Mouse (Mus musculus): ENCODE results near the gene Arhgap20. TPM values are rescaled to one million over a fixed set of nuclear protein-coding genes. Genes with fewer than 3 reads are reported as not detected.

The Arhgap20 gene
- total and polyA plus RNA-seq, 2 experiments: 0.01 to 0.09 TPM

- 76% methylated on average over 9 of the region's 9 CpGs for WGBS
- Histone ChIP-seq H3K27me3 (ENCODE audit: control insufficient read depth, insufficient read depth, low read length) (no peaks in the 10 kb centered on the region), H3K4me1 (ENCODE audit: control insufficient read depth, insufficient read depth, low read length) (no peaks in the 10 kb centered on the region), H3K27ac (replicated peaks; ENCODE audit: insufficient read depth, low read depth, low read length) (no peak overlapping the region), H3K9ac (ENCODE audit: low read depth, low read length) (no peak overlapping the region), H3K79me2 (ENCODE audit: control insufficient read depth, insufficient read depth, low read length) (no peaks in the 10 kb centered on the region), H3K36me3 (ENCODE audit: control insufficient read depth, insufficient read depth, low read length) (no peaks in the 10 kb centered on the region), H3K4me3 (ENCODE audit: insufficient read depth, low read depth, low read length) (no peak overlapping the region)
- DNase-seq (ENCODE audit: extremely low read depth, low read depth, low spot score): no peak
- TF ChIP-seq CTCF (IDR thresholded peaks at IDR 0.05; ENCODE audit: low read depth, low read length) (no peak), POLR2A (IDR thresholded peaks at IDR 0.05; ENCODE audit: extremely low read depth, insufficient read depth, low read length) (no peak)
Observed at GRCm38 (mm10) chr9:51799156-51799555, 34.0 kb downstream of the Arhgap20 start.

- H3K27me3 ChIP-seq (ENCODE audit: control insufficient read depth, insufficient read depth, low read length): no peaks in the 10 kb centered on the region
- no peaks in the 10 kb centered on the region for H3K36me3 ChIP-seq (ENCODE audit: control insufficient read depth, insufficient read depth, low read length)
- H3K4me3 ChIP-seq (ENCODE audit: insufficient read depth, low read depth, low read length): no peak overlapping the region
- H3K9ac ChIP-seq (ENCODE audit: low read depth, low read length): no peak overlapping the region
- no peaks in the 10 kb centered on the region for H3K79me2 ChIP-seq (ENCODE audit: control insufficient read depth, insufficient read depth, low read length)
- H3K27ac ChIP-seq (replicated peaks; ENCODE audit: insufficient read depth, low read depth, low read length): no peak overlapping the region
- no peaks in the 10 kb centered on the region for H3K4me1 ChIP-seq (ENCODE audit: control insufficient read depth, insufficient read depth, low read length)
- TF ChIP-seq POLR2A (IDR thresholded peaks at IDR 0.05; ENCODE audit: extremely low read depth, insufficient read depth, low read length): no peak
- TF ChIP-seq CTCF (IDR thresholded peaks at IDR 0.05; ENCODE audit: low read depth, low read length): no peak
- 83% methylated on average over 3 of the region's 3 CpGs for WGBS
- no peak for DNase-seq (ENCODE audit: extremely low read depth, low read depth, low spot score)
Observed at GRCm38 (mm10) chr9:51807272-51807671, 42.1 kb downstream of the Arhgap20 start.

- 85% methylated on average over 1 of the region's 1 CpGs for WGBS
- Histone ChIP-seq H3K27me3 (ENCODE audit: control insufficient read depth, insufficient read depth, low read length) (no peaks in the 10 kb centered on the region), H3K79me2 (ENCODE audit: control insufficient read depth, insufficient read depth, low read length) (no peaks in the 10 kb centered on the region), H3K27ac (replicated peaks; ENCODE audit: insufficient read depth, low read depth, low read length) (no peak overlapping the region), H3K4me1 (ENCODE audit: control insufficient read depth, insufficient read depth, low read length) (no peaks in the 10 kb centered on the region), H3K4me3 (ENCODE audit: insufficient read depth, low read depth, low read length) (no peak overlapping the region), H3K9ac (ENCODE audit: low read depth, low read length) (no peak overlapping the region), H3K36me3 (ENCODE audit: control insufficient read depth, insufficient read depth, low read length) (no peaks in the 10 kb centered on the region)
- no peak for TF ChIP-seq CTCF (IDR thresholded peaks at IDR 0.05; ENCODE audit: low read depth, low read length)
- TF ChIP-seq POLR2A (IDR thresholded peaks at IDR 0.05; ENCODE audit: extremely low read depth, insufficient read depth, low read length): no peak
- no peak for DNase-seq (ENCODE audit: extremely low read depth, low read depth, low spot score)
Observed at GRCm38 (mm10) chr9:51812931-51813330, 47.8 kb downstream of the Arhgap20 start.

DNA sequence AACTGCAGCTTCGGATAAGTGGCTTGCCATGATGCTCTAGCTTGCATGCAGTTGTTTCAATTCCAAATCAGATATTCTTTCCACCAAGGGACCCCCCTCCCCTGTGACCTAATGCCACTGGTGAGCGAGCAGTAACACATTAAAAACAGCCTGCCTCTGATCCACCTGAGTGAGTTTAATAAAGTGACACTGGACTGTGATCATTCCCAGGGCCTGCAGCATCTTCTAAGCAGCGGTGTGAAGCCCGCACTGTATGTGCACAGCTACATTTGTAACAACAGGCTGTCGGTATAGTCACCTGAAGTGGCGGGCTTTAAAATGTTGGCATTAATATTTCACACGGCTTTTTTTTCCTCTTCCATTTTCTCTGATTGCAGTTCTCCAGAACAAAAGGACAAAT, 59.4 kb downstream of the Arhgap20 start:
- Histone ChIP-seq H3K4me1 (ENCODE audit: control insufficient read depth, insufficient read depth, low read length) (no peaks in the 10 kb centered on the region), H3K27ac (replicated peaks; ENCODE audit: insufficient read depth, low read depth, low read length) (no peak overlapping the region), H3K27me3 (ENCODE audit: control insufficient read depth, insufficient read depth, low read length) (0 out of 2 replicates have a peak, but pooled peaks cover 3% of the 10 kb centered on the region), H3K79me2 (ENCODE audit: control insufficient read depth, insufficient read depth, low read length) (no peaks in the 10 kb centered on the region), H3K4me3 (ENCODE audit: insufficient read depth, low read depth, low read length) (no peak overlapping the region), H3K36me3 (ENCODE audit: control insufficient read depth, insufficient read depth, low read length) (no peaks in the 10 kb centered on the region), H3K9ac (ENCODE audit: low read depth, low read length) (no peak overlapping the region)
- TF ChIP-seq CTCF (IDR thresholded peaks at IDR 0.05; ENCODE audit: low read depth, low read length) (no peak), POLR2A (IDR thresholded peaks at IDR 0.05; ENCODE audit: extremely low read depth, insufficient read depth, low read length) (no peak)
- no peak for DNase-seq (ENCODE audit: extremely low read depth, low read depth, low spot score)
- 91% methylated on average over 7 of the region's 7 CpGs for WGBS

- Histone ChIP-seq H3K27ac (replicated peaks; ENCODE audit: insufficient read depth, low read depth, low read length) (no peak overlapping the region), H3K36me3 (ENCODE audit: control insufficient read depth, insufficient read depth, low read length) (no peaks in the 10 kb centered on the region), H3K79me2 (ENCODE audit: control insufficient read depth, insufficient read depth, low read length) (no peaks in the 10 kb centered on the region), H3K9ac (ENCODE audit: low read depth, low read length) (no peak overlapping the region), H3K4me3 (ENCODE audit: insufficient read depth, low read depth, low read length) (no peak overlapping the region), H3K27me3 (ENCODE audit: control insufficient read depth, insufficient read depth, low read length) (no peaks in the 10 kb centered on the region), H3K4me1 (ENCODE audit: control insufficient read depth, insufficient read depth, low read length) (no peaks in the 10 kb centered on the region)
- 82% methylated on average over 11 of the region's 11 CpGs for WGBS
- DNase-seq (ENCODE audit: extremely low read depth, low read depth, low spot score): no peak
- no peak for TF ChIP-seq CTCF (IDR thresholded peaks at IDR 0.05; ENCODE audit: low read depth, low read length)
- TF ChIP-seq POLR2A (IDR thresholded peaks at IDR 0.05; ENCODE audit: extremely low read depth, insufficient read depth, low read length): no peak
Observed at GRCm38 (mm10) chr9:51831596-51831995, 66.5 kb downstream of the Arhgap20 start.

DNA sequence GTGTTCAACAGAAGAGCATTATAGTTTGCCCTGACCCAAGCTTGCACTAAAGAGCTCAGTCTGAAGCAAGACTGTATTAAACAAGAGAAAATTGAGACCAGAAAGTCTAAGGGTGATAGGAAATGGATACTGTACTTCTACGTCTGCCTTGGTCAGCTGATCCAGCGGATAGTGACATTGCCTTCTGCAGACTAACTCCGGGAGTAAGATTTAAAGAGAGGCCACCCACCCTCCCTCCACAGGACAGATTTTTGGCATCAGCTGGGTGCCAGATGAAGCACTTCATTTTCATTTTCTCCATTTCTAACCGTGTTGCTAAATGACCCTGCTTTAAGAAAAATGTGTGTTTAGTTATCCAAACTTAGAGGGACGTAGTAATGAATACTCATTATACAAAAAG, 67.2 kb downstream of the Arhgap20 start:
- H3K79me2 ChIP-seq (ENCODE audit: control insufficient read depth, insufficient read depth, low read length): no peaks in the 10 kb centered on the region
- H3K4me3 ChIP-seq (ENCODE audit: insufficient read depth, low read depth, low read length): no peak overlapping the region
- WGBS: 84% methylated on average over 5 of the region's 5 CpGs
- no peaks in the 10 kb centered on the region for H3K36me3 ChIP-seq (ENCODE audit: control insufficient read depth, insufficient read depth, low read length)
- H3K4me1 ChIP-seq (ENCODE audit: control insufficient read depth, insufficient read depth, low read length): no peaks in the 10 kb centered on the region
- no peak for TF ChIP-seq POLR2A (IDR thresholded peaks at IDR 0.05; ENCODE audit: extremely low read depth, insufficient read depth, low read length)
- DNase-seq (ENCODE audit: extremely low read depth, low read depth, low spot score): no peak
- H3K9ac ChIP-seq (ENCODE audit: low read depth, low read length): no peak overlapping the region
- no peaks in the 10 kb centered on the region for H3K27me3 ChIP-seq (ENCODE audit: control insufficient read depth, insufficient read depth, low read length)
- no peak overlapping the region for H3K27ac ChIP-seq (replicated peaks; ENCODE audit: insufficient read depth, low read depth, low read length)

Measured in liver, adult 2 months (tissue).